ENCODE assay signal across 7 mouse cellular contexts in genomic region chr1:169934005-169934725, GRCm38 (mm10). TPM values are rescaled to one million over a fixed set of nuclear protein-coding genes. Genes with fewer than 3 reads are reported as not detected.
A peak's percentile ranks its signal among the peaks of the same experiment; 100 is the strongest.
DNase-seq lines count a peak whose midpoint lies in the region; ATAC-seq and TF ChIP-seq lines count a peak whose summit lies in the region.

No protein-coding gene starts in this region.

- TF ChIP-seq CTCF in ES-Bruce4 (IDR thresholded peaks at IDR 0.05; ENCODE audit: low read depth, low read length), result peak; percentile 7
- peak; percentile 74 for TF ChIP-seq CTCF in kidney, postnatal 0 days (IDR thresholded peaks at IDR 0.05; ENCODE audit: low read depth)

- H3K4me2 ChIP-seq in heart, embryonic 12.5 days, result peak overlapping the region; percentile 52
- peak overlapping the region; percentile 23; the same call in 1 of the 2 replicates for H3K4me2 ChIP-seq in kidney, postnatal 0 days (ENCODE audit: low read length)
- peak overlapping the region; percentile 46 for H3K4me2 ChIP-seq in lung, embryonic 15.5 days

- 41% methylated on average over 16 of the region's 16 CpGs for WGBS in heart, embryonic 12.5 days
- 52% methylated on average over 16 of the region's 16 CpGs for WGBS in kidney, postnatal 0 days
- 40% methylated on average over 16 of the region's 16 CpGs for WGBS in lung, embryonic 15.5 days

- no peaks in the 10 kb centered on the region for H3K36me3 ChIP-seq in ES-Bruce4 (ENCODE audit: control insufficient read depth, insufficient read depth, low read length, poor library complexity, severe bottlenecking)
- no peaks in the 10 kb centered on the region for H3K36me3 ChIP-seq in heart, embryonic 12.5 days
- no peaks in the 10 kb centered on the region for H3K36me3 ChIP-seq in kidney, postnatal 0 days (ENCODE audit: insufficient read depth, low read length)
- no peaks in the 10 kb centered on the region for H3K36me3 ChIP-seq in lung, embryonic 15.5 days

- H3K27ac ChIP-seq in ES-Bruce4 (ENCODE audit: insufficient read depth, low read length), result no peak overlapping the region
- no peak overlapping the region for H3K27ac ChIP-seq in heart, embryonic 12.5 days (ENCODE audit: poor library complexity, severe bottlenecking)
- no peak overlapping the region for H3K27ac ChIP-seq in kidney, postnatal 0 days
- no peak overlapping the region for H3K27ac ChIP-seq in lung, embryonic 15.5 days

- no peak overlapping the region for H3K4me3 ChIP-seq in ES-Bruce4 (ENCODE audit: low read depth, low read length)
- peak overlapping the region; percentile 18; the same call in 1 of the 2 replicates for H3K4me3 ChIP-seq in heart, embryonic 12.5 days
- H3K4me3 ChIP-seq in kidney, postnatal 0 days (replicated peaks; ENCODE audit: low read depth, low read length), result no peak overlapping the region
- H3K4me3 ChIP-seq in lung, embryonic 15.5 days, result peak overlapping the region; percentile 28

- H3K27me3 ChIP-seq in ES-Bruce4 (ENCODE audit: control insufficient read depth, insufficient read depth, low read length, poor library complexity, severe bottlenecking), result no peaks in the 10 kb centered on the region
- H3K27me3 ChIP-seq in heart, embryonic 12.5 days (replicated peaks), result no peaks in the 10 kb centered on the region
- peaks cover 2% of the 10 kb centered on the region; the same call in 1 of the 2 replicates for H3K27me3 ChIP-seq in kidney, postnatal 0 days (ENCODE audit: insufficient read depth, low read length)
- H3K27me3 ChIP-seq in lung, embryonic 15.5 days, result no peaks in the 10 kb centered on the region

- no peak for TF ChIP-seq POLR2A in ES-Bruce4 (IDR thresholded peaks at IDR 0.05; ENCODE audit: insufficient read depth, low read length)

- peak; percentile 66 for DNase-seq in R1 (ENCODE audit: low read depth, low spot score)
- DNase-seq in embryo, embryonic 10 days (ENCODE audit: low spot score), result peak; percentile 73
- DNase-seq in kidney, postnatal 0 days (ENCODE audit: low spot score), result peak; percentile 77
- peak; percentile 39 for DNase-seq in retina, postnatal 7 days (ENCODE audit: low read depth, low spot score)

- no peak for TF ChIP-seq EP300 in ES-Bruce4 (IDR thresholded peaks at IDR 0.05; ENCODE audit: insufficient read depth, low read depth, low read length)

- no peak; the same call in 1 of the 2 replicates for ATAC-seq in heart, embryonic 12.5 days (ENCODE audit: insufficient number of reproducible peaks, low FRiP score)
- ATAC-seq in kidney, postnatal 0 days (replicated peaks; ENCODE audit: low FRiP score, low read depth), result no peak
- ATAC-seq in lung, embryonic 15.5 days (ENCODE audit: borderline replicate concordance, extremely low read depth, low FRiP score, low TSS enrichment), result peak; percentile 35; the same call in 1 of the 2 replicates

- no peaks in the 10 kb centered on the region for H3K9me3 ChIP-seq in ES-Bruce4 (replicated peaks; ENCODE audit: control insufficient read depth, insufficient read depth, low read length, poor library complexity, severe bottlenecking)
- no peaks in the 10 kb centered on the region for H3K9me3 ChIP-seq in heart, embryonic 12.5 days (replicated peaks)
- H3K9me3 ChIP-seq in kidney, postnatal 0 days (replicated peaks; ENCODE audit: low read length), result no peaks in the 10 kb centered on the region
- no peaks in the 10 kb centered on the region for H3K9me3 ChIP-seq in lung, embryonic 15.5 days

- no peak overlapping the region for H3K9ac ChIP-seq in ES-Bruce4 (ENCODE audit: low read depth, poor library complexity, severe bottlenecking)
- no peak overlapping the region for H3K9ac ChIP-seq in heart, embryonic 12.5 days
- no peak overlapping the region for H3K9ac ChIP-seq in kidney, postnatal 0 days (ENCODE audit: low read depth, low read length)
- H3K9ac ChIP-seq in lung, embryonic 15.5 days, result no peak overlapping the region

- no peaks in the 10 kb centered on the region for H3K4me1 ChIP-seq in ES-Bruce4 (ENCODE audit: control insufficient read depth, insufficient read depth, low read length)
- H3K4me1 ChIP-seq in heart, embryonic 12.5 days (replicated peaks), result no peaks in the 10 kb centered on the region
- H3K4me1 ChIP-seq in kidney, postnatal 0 days (replicated peaks; ENCODE audit: insufficient read depth, low read length), result no peaks in the 10 kb centered on the region
- no peaks in the 10 kb centered on the region for H3K4me1 ChIP-seq in lung, embryonic 15.5 days

RNA-seq across cellular contexts. Expression of gene Ccdc190, which starts 5.7 kb away (rescaled TPM):
- polyA plus RNA-seq in ES-Bruce4 (2011; ENCODE audit: insufficient read depth, insufficient read length, low read depth, missing spikeins), result not detected in 2 replicates
- polyA plus RNA-seq in heart, embryonic 12.5 days (2016; fragmentation: Nextera tagmentation; extraction: Ambion mirVana), result not detected in 2 replicates
- 0.16 and 0.27 TPM in 2 replicates for polyA plus RNA-seq in kidney, postnatal 0 days (2015; fragmentation: Nextera tagmentation; extraction: Ambion mirVana)
- 0.20 TPM in 1 of 2 replicates, not detected in the other for polyA plus RNA-seq in lung, embryonic 15.5 days (2015; fragmentation: Nextera tagmentation; extraction: Ambion mirVana)

RNA-seq across cellular contexts. Expression of gene Hsd17b7, which starts 34.9 kb away (rescaled TPM):
- 20.7 and 22.4 TPM in 2 replicates for polyA plus RNA-seq in ES-Bruce4 (2011; ENCODE audit: insufficient read depth, insufficient read length, low read depth, missing spikeins)
- polyA plus RNA-seq in heart, embryonic 12.5 days (2016; fragmentation: Nextera tagmentation; extraction: Ambion mirVana), result 35.7 and 37.5 TPM in 2 replicates
- polyA plus RNA-seq in kidney, postnatal 0 days (2015; fragmentation: Nextera tagmentation; extraction: Ambion mirVana), result 16.4 and 18.1 TPM in 2 replicates
- 10.0 and 10.8 TPM in 2 replicates for polyA plus RNA-seq in lung, embryonic 15.5 days (2015; fragmentation: Nextera tagmentation; extraction: Ambion mirVana)

Comparison
In these comparisons a context has a peak if more than half of its experiments do, and no peak if none do; other contexts are left out.
1. H3K4me3 ChIP-seq: peak in heart, embryonic 12.5 days (single experiment) and lung, embryonic 15.5 days (single experiment); none in ES-Bruce4 (single experiment) and kidney, postnatal 0 days (single experiment).
2. Peak in every context shown above with its lines, with median percentiles within 50 percentile points of each other: DNase-seq and H3K4me2 ChIP-seq.